Mouse (Mus musculus): Measurements from ENCODE around the gene Gm11634.
"Not testable (repeated sequence)": the region's sequence is repeated elsewhere in the genome, so short reads cannot be mapped to it uniquely, and the experiment has no call there.

Gene Gm11634

GRCm38 (mm10) chr11:101639761-101640160 is 40.7 kb upstream of the Gm11634 start:
- Histone ChIP-seq H3K9me3 (ENCODE audit: low read length) (no peaks in the 10 kb centered on the region), H3K4me3 (replicated peaks; ENCODE audit: low read length) (0 out of 2 replicates have a peak overlapping the region, but pooled peaks have one; percentile 7), H3K4me1 (replicated peaks; ENCODE audit: low read depth, low read length) (peaks cover 29% of the 10 kb centered on the region), H3K27me3 (ENCODE audit: insufficient read depth, low read length) (no peaks in the 10 kb centered on the region), H3K36me3 (ENCODE audit: insufficient read depth, low read length) (peaks cover 19% of the 10 kb centered on the region)
- no peak for TF ChIP-seq NANOG (IDR thresholded peaks at IDR 0.05; ENCODE audit: borderline replicate concordance, low read length)
- no peak for TF ChIP-seq POU5F1 (IDR thresholded peaks at IDR 0.05; ENCODE audit: borderline replicate concordance, low read length)

- H3K4me3 ChIP-seq (replicated peaks; ENCODE audit: low read length), result no peak overlapping the region
- TF ChIP-seq POU5F1 (IDR thresholded peaks at IDR 0.05; ENCODE audit: borderline replicate concordance, low read length), result no peak
- no peak for TF ChIP-seq CTCF (conservative IDR thresholded peaks at IDR 0.05; ENCODE audit: low read length)
- TF ChIP-seq NANOG (IDR thresholded peaks at IDR 0.05; ENCODE audit: borderline replicate concordance, low read length), result no peak
- H3K4me1 ChIP-seq (replicated peaks; ENCODE audit: low read depth, low read length), result peaks cover 36% of the 10 kb centered on the region
- no peaks in the 10 kb centered on the region for H3K27me3 ChIP-seq (ENCODE audit: insufficient read depth, low read length)
- no peaks in the 10 kb centered on the region for H3K9me3 ChIP-seq (ENCODE audit: low read length)
- H3K36me3 ChIP-seq (ENCODE audit: insufficient read depth, low read length), result peaks cover 60% of the 10 kb centered on the region
Observed at GRCm38 (mm10) chr11:101635660-101636059, 36.6 kb upstream of the Gm11634 start.

GRCm38 (mm10) chr11:101628733-101629417 is 29.8 kb upstream of the Gm11634 start:
- Histone ChIP-seq H3K36me3 (ENCODE audit: insufficient read depth, low read length) (peaks cover 49% of the 10 kb centered on the region), H3K4me3 (replicated peaks; ENCODE audit: low read length) (peak overlapping the region; percentile 82), H3K4me1 (replicated peaks; ENCODE audit: low read depth, low read length) (peaks cover 39% of the 10 kb centered on the region), H3K9me3 (ENCODE audit: low read length) (peaks cover 14% of the 10 kb centered on the region)
- H3K27me3 ChIP-seq (ENCODE audit: insufficient read depth, low read length), result not testable (repeated sequence)

GRCm38 (mm10) chr11:101627857-101628559 is 29.0 kb upstream of the Gm11634 start:
- TF ChIP-seq NANOG (IDR thresholded peaks at IDR 0.05; ENCODE audit: borderline replicate concordance, low read length), result no peak
- no peak for TF ChIP-seq POU5F1 (IDR thresholded peaks at IDR 0.05; ENCODE audit: borderline replicate concordance, low read length)
- no peak for TF ChIP-seq CTCF (conservative IDR thresholded peaks at IDR 0.05; ENCODE audit: low read length)
- Histone ChIP-seq H3K27me3 (ENCODE audit: insufficient read depth, low read length) (no peaks in the 10 kb centered on the region), H3K36me3 (ENCODE audit: insufficient read depth, low read length) (peaks cover 40% of the 10 kb centered on the region), H3K9me3 (ENCODE audit: low read length) (peaks cover 22% of the 10 kb centered on the region), H3K4me3 (replicated peaks; ENCODE audit: low read length) (peak overlapping the region; percentile 82), H3K4me1 (replicated peaks; ENCODE audit: low read depth, low read length) (peaks cover 39% of the 10 kb centered on the region)

- Histone ChIP-seq H3K4me3 (replicated peaks; ENCODE audit: low read length) (peak within 1 kb of the TSS; percentile 82), H3K36me3 (ENCODE audit: insufficient read depth, low read length) (peaks cover 32% of the 10 kb centered on the region), H3K27me3 (ENCODE audit: insufficient read depth, low read length) (no peaks in the 10 kb centered on the region), H3K9me3 (ENCODE audit: low read length) (peaks cover 30% of the 10 kb centered on the region), H3K4me1 (replicated peaks; ENCODE audit: low read depth, low read length) (peaks cover 36% of the 10 kb centered on the region)
- TF ChIP-seq CTCF (conservative IDR thresholded peaks at IDR 0.05; ENCODE audit: low read length), result no peak
- TF ChIP-seq NANOG (IDR thresholded peaks at IDR 0.05; ENCODE audit: borderline replicate concordance, low read length), result no peak
- no peak for TF ChIP-seq POU5F1 (IDR thresholded peaks at IDR 0.05; ENCODE audit: borderline replicate concordance, low read length)
Observed at GRCm38 (mm10) chr11:101626995-101627856, 28.2 kb upstream of the Gm11634 start, which contains the start of gene Rdm1. Gene Rdm1, plus strand, starts transcription at chr11:101627195.

- peaks cover 31% of the 10 kb centered on the region for H3K4me1 ChIP-seq (replicated peaks; ENCODE audit: low read depth, low read length)
- no peaks in the 10 kb centered on the region for H3K27me3 ChIP-seq (ENCODE audit: insufficient read depth, low read length)
- no peak for TF ChIP-seq CTCF (conservative IDR thresholded peaks at IDR 0.05; ENCODE audit: low read length)
- no peak for TF ChIP-seq NANOG (IDR thresholded peaks at IDR 0.05; ENCODE audit: borderline replicate concordance, low read length)
- no peak for TF ChIP-seq POU5F1 (IDR thresholded peaks at IDR 0.05; ENCODE audit: borderline replicate concordance, low read length)
- H3K9me3 ChIP-seq (ENCODE audit: low read length), result peaks cover 36% of the 10 kb centered on the region
- H3K36me3 ChIP-seq (ENCODE audit: insufficient read depth, low read length), result peaks cover 26% of the 10 kb centered on the region
- H3K4me3 ChIP-seq (replicated peaks; ENCODE audit: low read length), result peak overlapping the region; percentile 53
Observed at GRCm38 (mm10) chr11:101626649-101626994, 27.6 kb upstream of the Gm11634 start.

GRCm38 (mm10) chr11:101620022-101620655 is 21.1 kb upstream of the Gm11634 start:
- H3K36me3 ChIP-seq (ENCODE audit: insufficient read depth, low read length); H3K27me3 ChIP-seq (ENCODE audit: insufficient read depth, low read length); H3K4me3 ChIP-seq (replicated peaks; ENCODE audit: low read length): not testable (repeated sequence)
- peaks cover 31% of the 10 kb centered on the region for H3K4me1 ChIP-seq (replicated peaks; ENCODE audit: low read depth, low read length)
- peaks cover 43% of the 10 kb centered on the region for H3K9me3 ChIP-seq (ENCODE audit: low read length)

- Histone ChIP-seq H3K4me3 (replicated peaks; ENCODE audit: low read length) (no peak overlapping the region), H3K27me3 (ENCODE audit: insufficient read depth, low read length) (no peaks in the 10 kb centered on the region), H3K36me3 (ENCODE audit: insufficient read depth, low read length) (no peaks in the 10 kb centered on the region), H3K4me1 (replicated peaks; ENCODE audit: low read depth, low read length) (peaks cover 46% of the 10 kb centered on the region), H3K9me3 (ENCODE audit: low read length) (peaks cover 28% of the 10 kb centered on the region)
- TF ChIP-seq NANOG (IDR thresholded peaks at IDR 0.05; ENCODE audit: borderline replicate concordance, low read length) (no peak), CTCF (conservative IDR thresholded peaks at IDR 0.05; ENCODE audit: low read length) (no peak), POU5F1 (IDR thresholded peaks at IDR 0.05; ENCODE audit: borderline replicate concordance, low read length) (no peak)
Observed at GRCm38 (mm10) chr11:101618596-101618995, 19.5 kb upstream of the Gm11634 start.
